Mouse (Mus musculus): ENCODE measurements around the gene Mdfic.

GRCm38 (mm10) chr6:15793602-15794345 is 73.3 kb downstream of the Mdfic start:
- TF ChIP-seq CTCF (IDR thresholded peaks at IDR 0.05; ENCODE audit: low read depth, low read length) = no peak
- no peak for TF ChIP-seq POLR2A (IDR thresholded peaks at IDR 0.05; ENCODE audit: borderline replicate concordance, low read depth, low read length)

Data from bone marrow macrophage, adult 2 months (primary cell).